Mouse (Mus musculus) stomach, embryonic 16.5 days (tissue): ENCODE data around the gene Lrp6. TPM values are rescaled to one million over a fixed set of nuclear protein-coding genes. Genes with fewer than 3 reads are reported as not detected.

Experiments used
- ATAC-seq: fragments of 200-750 bp; cut with Nextera tagmentation; 2 replicates; pipeline ENCODE4 v1.8.0; 2017; ENCODE audit warnings: moderate number of reproducible peaks, moderate TSS enrichment; ENCODE audit not compliant: insufficient read depth, low FRiP score
- H3K27ac ChIP-seq: fragments of 300-500 bp; sonication (generic); 2 replicates; pipeline ENCODE4 v1.5.1; 2014; ENCODE audit warnings: low read length
- H3K27me3 ChIP-seq: fragments of 300-500 bp; sonication (generic); 2 replicates; pipeline ENCODE4 v1.6.1; 2014; ENCODE audit warnings: low read length, control low read depth, mixed read lengths; ENCODE audit not compliant: control insufficient read depth, insufficient read depth
- H3K36me3 ChIP-seq: fragments of 300-500 bp; sonication (generic); 2 replicates; pipeline ENCODE4 v1.6.1; 2014; ENCODE audit warnings: low read length; ENCODE audit not compliant: control insufficient read depth, insufficient read depth
- H3K4me1 ChIP-seq: fragments of 300-500 bp; sonication (generic); 2 replicates; pipeline ENCODE4 v1.6.1; 2014; ENCODE audit warnings: low read length, control low read depth, mixed read lengths; ENCODE audit not compliant: control insufficient read depth, insufficient read depth
- H3K4me2 ChIP-seq: fragments of 300-500 bp; sonication (generic); 2 replicates; pipeline ENCODE4 v1.6.1; 2014; ENCODE audit warnings: low read depth, low read length, mixed read lengths
- H3K4me3 ChIP-seq: fragments of 300-500 bp; sonication (generic); replicated peaks from 2 replicates; pipeline ENCODE4 v1.5.1; 2014; ENCODE audit warnings: mild to moderate bottlenecking, low read length
- H3K9ac ChIP-seq: fragments of 300-500 bp; sonication (generic); 2 replicates; pipeline ENCODE4 v1.6.1; 2014; ENCODE audit warnings: low read length
- H3K9me3 ChIP-seq: fragments of 300-500 bp; sonication (generic); replicated peaks from 2 replicates; pipeline ENCODE4 v1.6.1; 2016; ENCODE audit warnings: low read length, control low read depth; ENCODE audit not compliant: control insufficient read depth
- WGBS: fragments of 180-500 bp; shearing (Covaris S2); extraction: QIAGEN DNeasy Blood & Tissue Kit; methylation state at CpG from one replicate; pipeline ENCODE4 v1.1.7; 2014; 5-methylcytosine and 5-hydroxymethylcytosine counted together
- polyA plus RNA-seq: library from polyadenylated mRNA; unstranded; fragments of >200 nt; fragmentation: Nextera tagmentation; extraction: Ambion mirVana; gene quantifications from 2 replicates; pipeline ENCODE4 v1.2.1, GENCODE M21; 2015

The Lrp6 gene
- polyA plus RNA-seq, 1 experiment from 2014 or later: 17.4 TPM

DNA sequence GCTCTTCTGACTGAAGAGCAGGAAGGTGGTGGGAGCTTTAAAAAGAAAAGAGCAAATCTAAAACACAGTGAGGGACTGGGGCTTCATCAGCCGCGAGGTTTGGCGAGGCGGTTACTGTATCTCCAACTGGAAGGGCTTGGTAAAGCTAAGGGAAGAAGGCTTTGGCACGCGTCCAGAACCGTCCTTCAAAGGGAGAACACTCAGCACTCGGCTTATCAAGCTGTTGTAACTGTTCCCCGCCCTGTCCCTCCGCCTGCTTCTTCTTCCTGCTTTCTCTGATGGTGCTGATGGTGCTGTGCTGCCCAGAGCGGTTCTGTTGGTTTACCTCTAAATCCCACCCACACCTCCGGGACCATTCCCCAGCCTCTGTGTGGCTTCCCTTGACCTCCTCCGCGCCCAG lies 95.9 kb downstream of the Lrp6 start:
- peak; percentile 62 for ATAC-seq
- no peak overlapping the region for H3K9ac ChIP-seq
- WGBS: 54% methylated on average over 14 of the region's 14 CpGs
- no peak overlapping the region for H3K4me3 ChIP-seq
- H3K36me3 ChIP-seq: peaks cover 8% of the 10 kb centered on the region; the same call in 1 of the 2 replicates
- no peaks in the 10 kb centered on the region for H3K27me3 ChIP-seq
- H3K4me2 ChIP-seq: no peak overlapping the region
- H3K27ac ChIP-seq: no peak overlapping the region
- no peaks in the 10 kb centered on the region for H3K4me1 ChIP-seq
- no peaks in the 10 kb centered on the region for H3K9me3 ChIP-seq

- H3K36me3 ChIP-seq: peaks cover 8% of the 10 kb centered on the region; the same call in 1 of the 2 replicates
Observed at GRCm38 (mm10) chr6:134469297-134469696, 97.5 kb downstream of the Lrp6 start.

DNA sequence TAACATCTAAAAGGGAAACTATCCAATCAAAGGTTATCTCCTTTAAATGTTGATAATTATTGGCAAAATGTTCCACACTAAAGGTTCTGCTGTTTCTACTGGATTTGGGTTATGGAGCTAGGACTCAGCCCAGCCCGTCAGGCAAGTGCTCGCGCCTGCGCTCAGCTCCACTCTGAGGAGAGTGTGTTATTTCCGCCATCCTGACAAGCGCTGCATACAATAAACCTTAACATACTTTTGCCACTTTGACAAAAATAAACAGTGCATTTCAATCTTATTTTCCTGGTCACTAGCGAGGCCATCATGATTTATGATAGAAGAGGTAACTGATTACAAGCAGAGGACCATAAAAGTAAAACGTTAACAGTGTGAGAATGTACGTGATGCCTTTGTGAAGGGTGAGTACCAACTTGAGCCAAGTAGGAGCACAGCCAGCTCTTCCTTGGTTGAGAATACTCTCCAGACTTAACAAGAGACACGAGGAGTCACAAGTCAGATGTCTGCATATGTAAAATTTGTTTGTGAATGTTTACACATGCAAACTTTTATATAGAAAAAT lies 100.0 kb downstream of the Lrp6 start:
- no peak overlapping the region for H3K4me3 ChIP-seq
- peaks cover 13% of the 10 kb centered on the region for H3K36me3 ChIP-seq
- no peaks in the 10 kb centered on the region for H3K27me3 ChIP-seq
- no peak overlapping the region for H3K27ac ChIP-seq
- ATAC-seq: no peak
- H3K9ac ChIP-seq: no peak overlapping the region
- H3K4me1 ChIP-seq: no peaks in the 10 kb centered on the region
- no peaks in the 10 kb centered on the region for H3K9me3 ChIP-seq
- no peak overlapping the region for H3K4me2 ChIP-seq
- 76% methylated on average over 10 of the region's 10 CpGs for WGBS

More at GRCm38 (mm10) chr6:134469297-134469696, 97.5 kb downstream of the Lrp6 start:
- no peak overlapping the region for H3K4me3 ChIP-seq
- WGBS: 84% methylated on average over 2 of the region's 2 CpGs
- no peak for ATAC-seq
- H3K9me3 ChIP-seq: no peaks in the 10 kb centered on the region
- no peak overlapping the region for H3K9ac ChIP-seq
- H3K4me2 ChIP-seq: no peak overlapping the region
- H3K27ac ChIP-seq: no peak overlapping the region
- H3K27me3 ChIP-seq: no peaks in the 10 kb centered on the region
- H3K4me1 ChIP-seq: no peaks in the 10 kb centered on the region

DNA sequence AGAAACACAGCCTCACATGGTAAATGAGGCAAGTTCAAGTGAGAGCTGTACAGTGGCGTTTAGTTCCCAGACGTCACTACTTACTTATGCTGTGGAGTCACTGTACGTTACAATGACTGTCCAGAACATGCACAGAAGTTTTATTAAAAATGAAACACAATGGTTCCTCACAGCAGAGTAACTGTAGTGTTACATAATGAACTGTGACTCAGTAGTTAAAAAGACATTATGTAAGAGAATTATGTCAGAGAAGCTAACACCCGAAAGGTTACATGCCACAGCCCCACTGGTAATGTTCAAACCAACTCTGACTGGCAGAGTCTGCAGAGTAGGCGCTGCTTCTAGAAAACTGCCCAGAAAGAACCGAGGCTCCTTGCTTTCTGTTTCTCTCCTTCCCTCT lies 105.6 kb downstream of the Lrp6 start:
- H3K9me3 ChIP-seq: no peaks in the 10 kb centered on the region
- H3K27ac ChIP-seq: no peak overlapping the region
- no peak for ATAC-seq
- no peak overlapping the region for H3K4me2 ChIP-seq
- no peaks in the 10 kb centered on the region for H3K4me1 ChIP-seq
- no peaks in the 10 kb centered on the region for H3K27me3 ChIP-seq
- no peak overlapping the region for H3K9ac ChIP-seq
- WGBS: 80% methylated on average over 6 of the region's 6 CpGs
- H3K36me3 ChIP-seq: peaks cover 24% of the 10 kb centered on the region
- H3K4me3 ChIP-seq: no peak overlapping the region

DNA sequence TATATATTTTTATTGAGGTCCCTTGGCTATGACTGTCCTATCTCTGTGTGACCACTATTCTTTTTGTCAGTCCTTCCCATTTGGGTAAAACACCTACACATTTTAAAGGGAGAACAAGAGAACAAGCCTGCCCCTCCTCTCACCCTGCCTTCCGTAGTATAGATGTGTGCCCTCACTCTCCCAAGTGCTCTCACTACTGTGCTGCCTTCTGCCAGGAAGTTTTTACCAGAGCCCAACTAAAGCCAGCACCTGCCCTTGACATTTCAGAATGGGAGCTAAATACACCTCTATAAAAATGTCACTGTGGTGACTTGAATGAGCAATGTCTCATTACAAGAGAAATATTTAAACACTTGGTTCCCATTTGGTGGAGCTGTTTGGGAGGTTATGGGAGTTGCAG lies 108.4 kb downstream of the Lrp6 start:
- ATAC-seq: no peak
- WGBS: 92% methylated on average over 1 of the region's 1 CpGs
- Histone ChIP-seq H3K9me3 (no peaks in the 10 kb centered on the region), H3K27ac (no peak overlapping the region), H3K27me3 (no peaks in the 10 kb centered on the region), H3K4me2 (no peak overlapping the region), H3K36me3 (peaks cover 40% of the 10 kb centered on the region), H3K4me3 (no peak overlapping the region), H3K9ac (no peak overlapping the region), H3K4me1 (no peaks in the 10 kb centered on the region)

DNA sequence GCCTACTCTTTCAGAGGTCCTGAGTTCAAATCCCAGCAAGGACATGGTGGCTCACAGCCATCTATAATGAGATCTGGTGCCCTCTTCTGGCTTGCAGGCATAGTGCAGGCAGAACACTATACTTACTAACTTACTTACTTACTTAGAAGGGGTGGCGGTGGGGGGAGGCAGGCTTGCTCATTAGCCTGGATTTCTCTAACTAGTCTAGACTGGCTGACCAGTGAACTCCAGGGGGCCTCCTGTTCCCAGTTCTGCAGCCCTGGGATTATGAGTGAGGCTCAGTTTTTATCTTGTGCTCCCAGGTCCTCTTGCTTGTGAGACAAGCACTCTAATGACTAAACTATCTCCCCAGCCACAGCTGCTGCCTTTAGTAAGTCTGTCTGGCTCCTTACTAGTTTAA lies 112.7 kb downstream of the Lrp6 start:
- Histone ChIP-seq H3K9ac (no peak overlapping the region), H3K4me2 (no peak overlapping the region), H3K4me3 (no peak overlapping the region), H3K27ac (no peak overlapping the region), H3K9me3 (no peaks in the 10 kb centered on the region), H3K27me3 (no peaks in the 10 kb centered on the region), H3K36me3 (peaks cover 44% of the 10 kb centered on the region), H3K4me1 (peaks cover 6% of the 10 kb centered on the region)
- WGBS: 87% methylated on average over 1 of the region's 1 CpGs
- ATAC-seq: no peak

GRCm38 (mm10) chr6:134450661-134451119 lies 116.1 kb downstream of the Lrp6 start:
- ATAC-seq: peak; percentile 60; the same call in 1 of the 2 replicates
- Histone ChIP-seq H3K27ac (no peak overlapping the region), H3K36me3 (peaks cover 29% of the 10 kb centered on the region), H3K4me1 (peaks cover 6% of the 10 kb centered on the region), H3K27me3 (no peaks in the 10 kb centered on the region), H3K4me2 (no peak overlapping the region), H3K4me3 (no peak overlapping the region), H3K9ac (no peak overlapping the region), H3K9me3 (no peaks in the 10 kb centered on the region)
- WGBS: 53% methylated on average over 14 of the region's 14 CpGs

- Histone ChIP-seq H3K27me3 (no peaks in the 10 kb centered on the region), H3K4me1 (peaks cover 6% of the 10 kb centered on the region), H3K9ac (no peak overlapping the region), H3K36me3 (peaks cover 28% of the 10 kb centered on the region), H3K27ac (no peak overlapping the region), H3K9me3 (no peaks in the 10 kb centered on the region), H3K4me3 (no peak overlapping the region), H3K4me2 (no peak overlapping the region)
- no peak for ATAC-seq
- WGBS: 60% methylated on average over 11 of the region's 11 CpGs
Observed at GRCm38 (mm10) chr6:134449958-134450357, 116.8 kb downstream of the Lrp6 start.

DNA sequence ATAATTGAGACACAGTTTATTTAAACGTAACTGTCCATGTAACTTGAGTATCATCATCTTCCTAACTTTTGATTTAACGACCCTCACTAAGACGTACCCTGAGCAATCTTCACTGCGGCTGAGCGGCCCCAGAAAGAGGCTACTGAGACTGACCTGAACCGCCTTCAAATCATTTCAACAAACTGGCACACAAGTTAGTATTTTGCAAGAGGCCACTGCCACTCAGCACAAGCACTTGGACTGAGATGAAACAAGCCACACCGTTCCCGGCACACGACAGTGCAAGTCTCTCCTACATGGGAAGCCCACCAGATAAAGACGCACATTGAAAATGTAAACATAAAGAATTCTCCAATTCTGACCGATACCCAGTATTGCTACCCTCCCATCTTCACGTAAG lies 118.3 kb downstream of the Lrp6 start:
- H3K4me3 ChIP-seq: no peak overlapping the region
- no peak overlapping the region for H3K4me2 ChIP-seq
- ATAC-seq: no peak
- H3K9ac ChIP-seq: no peak overlapping the region
- H3K9me3 ChIP-seq: no peaks in the 10 kb centered on the region
- no peak overlapping the region for H3K27ac ChIP-seq
- H3K36me3 ChIP-seq: peaks cover 21% of the 10 kb centered on the region
- WGBS: 88% methylated on average over 12 of the region's 12 CpGs
- no peaks in the 10 kb centered on the region for H3K27me3 ChIP-seq
- peaks cover 12% of the 10 kb centered on the region for H3K4me1 ChIP-seq
